Mouse (Mus musculus): ENCODE data around the gene Tdrd12.

- TF ChIP-seq CTCF (conservative IDR thresholded peaks at IDR 0.05; ENCODE audit: insufficient read depth, insufficient read length, low read depth, low read length), result no peak
- TF ChIP-seq POLR2A (IDR thresholded peaks at IDR 0.05; ENCODE audit: low read depth, low read length), result peak; percentile 28
These were observed 18.0 kb upstream of the Tdrd12 start for GRCm38 (mm10) chr7:35555224-35556204.
